Mouse (Mus musculus): ENCODE results near the gene Fis1. TPM values are rescaled to one million over a fixed set of nuclear protein-coding genes. Genes with fewer than 3 reads are reported as not detected.
A peak's percentile ranks its signal among the peaks of the same experiment; 100 is the strongest.

The Fis1 gene
- polyA plus RNA-seq, 1 experiment from 2014 or later: 285 TPM

DNA sequence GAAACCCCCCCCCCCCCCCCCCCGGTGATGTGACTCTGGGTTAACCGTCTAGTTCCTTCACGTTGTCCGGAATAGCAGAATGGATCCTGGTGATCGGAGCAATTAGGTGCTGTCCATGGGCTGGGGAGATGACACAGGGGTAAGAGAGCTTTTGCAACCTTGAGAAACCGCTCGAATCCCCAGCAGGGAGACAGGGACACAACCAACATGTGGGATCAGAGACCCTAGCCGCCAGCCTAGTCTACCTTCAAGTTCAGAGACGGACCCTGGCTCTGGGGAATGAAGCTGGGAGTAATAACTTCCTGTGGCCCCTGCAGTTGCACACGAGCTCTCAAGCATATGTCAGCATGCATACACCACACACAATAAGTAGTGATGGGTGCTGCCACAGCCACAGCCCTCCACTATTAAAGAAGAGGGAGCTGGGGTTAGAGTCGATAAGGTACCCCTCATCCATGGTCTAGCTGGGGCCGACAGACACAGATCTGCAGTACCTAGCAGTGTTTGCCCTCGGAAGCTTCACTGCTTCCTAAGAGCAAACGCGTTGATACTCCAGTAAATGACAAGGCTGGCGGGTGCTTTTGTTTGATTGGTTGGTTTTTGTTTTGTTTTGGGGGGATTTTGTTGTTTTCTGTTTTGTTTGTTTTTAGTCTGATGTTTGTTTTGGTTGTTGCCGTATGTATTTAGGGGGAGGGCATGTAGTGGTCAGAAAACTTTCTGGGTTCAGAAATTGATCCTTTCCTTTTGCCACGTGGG lies 33.4 kb upstream of the Fis1 start:
- Histone ChIP-seq H3K4me1 (ENCODE audit: control insufficient read depth, insufficient read depth, low read length) (peaks cover 5% of the 10 kb centered on the region), H3K9me3 (ENCODE audit: control insufficient read depth, low read length) (no peaks in the 10 kb centered on the region), H3K27me3 (ENCODE audit: control insufficient read depth, insufficient read depth, low read length) (no peaks in the 10 kb centered on the region), H3K9ac (ENCODE audit: low read length) (peak overlapping the region; percentile 9), H3K36me3 (ENCODE audit: control insufficient read depth, insufficient read depth, low read length) (no peaks in the 10 kb centered on the region), H3K27ac (ENCODE audit: low read depth, low read length) (no peak overlapping the region), H3K4me3 (ENCODE audit: low read depth, low read length) (peak overlapping the region; percentile 52), H3K4me2 (ENCODE audit: low read depth) (peak overlapping the region; percentile 82)
- WGBS: 24% methylated on average over 18 of the region's 18 CpGs
- no peak for DNase-seq (ENCODE audit: low spot score)
- ATAC-seq (ENCODE audit: insufficient read depth, low FRiP score, low TSS enrichment): no peak

GRCm38 (mm10) chr5:136922830-136923229 lies 30.2 kb upstream of the Fis1 start:
- Histone ChIP-seq H3K9me3 (ENCODE audit: control insufficient read depth, low read length) (no peaks in the 10 kb centered on the region), H3K27ac (ENCODE audit: low read depth, low read length) (no peak overlapping the region), H3K4me1 (ENCODE audit: control insufficient read depth, insufficient read depth, low read length) (peaks cover 5% of the 10 kb centered on the region), H3K9ac (ENCODE audit: low read length) (no peak overlapping the region), H3K27me3 (ENCODE audit: control insufficient read depth, insufficient read depth, low read length) (no peaks in the 10 kb centered on the region), H3K4me2 (ENCODE audit: low read depth) (no peak overlapping the region), H3K4me3 (ENCODE audit: low read depth, low read length) (no peak overlapping the region), H3K36me3 (ENCODE audit: control insufficient read depth, insufficient read depth, low read length) (no peaks in the 10 kb centered on the region)
- ATAC-seq (ENCODE audit: insufficient read depth, low FRiP score, low TSS enrichment): no peak
- no peak for DNase-seq (ENCODE audit: low spot score)
- WGBS: 87% methylated on average over 9 of the region's 9 CpGs

DNA sequence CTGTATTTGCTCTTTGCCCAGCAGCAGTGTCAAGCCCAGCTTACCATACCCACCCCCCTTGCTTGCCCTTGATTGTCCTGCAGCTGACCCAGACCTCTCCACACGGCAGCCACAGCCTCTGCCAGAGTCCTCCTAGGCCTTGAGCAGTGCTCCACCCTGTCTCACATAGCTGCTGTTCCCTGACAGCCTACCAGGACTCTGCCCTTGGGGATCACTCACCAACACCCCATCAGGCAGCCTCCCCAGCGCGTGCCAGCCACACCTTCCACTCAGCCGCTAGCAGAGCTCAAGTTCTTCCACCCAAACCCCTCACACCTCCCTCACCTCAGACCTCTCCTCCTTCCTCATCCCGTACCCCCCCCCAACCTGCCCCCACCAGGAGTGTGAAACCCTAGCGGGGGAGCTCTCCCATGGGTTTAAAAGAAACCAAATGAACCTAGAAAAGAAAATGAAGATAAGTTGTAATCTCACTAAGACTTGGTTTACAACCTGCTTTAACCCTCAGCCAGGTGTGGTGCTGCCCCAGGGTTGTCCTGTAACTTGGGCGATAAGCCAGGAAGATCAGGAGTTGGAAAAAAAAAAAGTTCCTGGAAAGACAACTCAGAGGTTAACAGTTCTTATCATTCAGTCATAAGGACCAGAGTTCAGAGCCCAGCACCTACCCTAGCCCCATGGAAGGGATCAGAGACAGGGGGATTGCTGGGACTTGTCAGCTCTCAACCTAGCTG lies 29.2 kb upstream of the Fis1 start:
- peaks cover 5% of the 10 kb centered on the region for H3K4me1 ChIP-seq (ENCODE audit: control insufficient read depth, insufficient read depth, low read length)
- no peak overlapping the region for H3K27ac ChIP-seq (ENCODE audit: low read depth, low read length)
- DNase-seq (ENCODE audit: low spot score) (no peak), ATAC-seq (ENCODE audit: insufficient read depth, low FRiP score, low TSS enrichment) (no peak)
- H3K4me2 ChIP-seq (ENCODE audit: low read depth): no peak overlapping the region
- no peaks in the 10 kb centered on the region for H3K9me3 ChIP-seq (ENCODE audit: control insufficient read depth, low read length)
- no peak overlapping the region for H3K4me3 ChIP-seq (ENCODE audit: low read depth, low read length)
- no peaks in the 10 kb centered on the region for H3K27me3 ChIP-seq (ENCODE audit: control insufficient read depth, insufficient read depth, low read length)
- H3K36me3 ChIP-seq (ENCODE audit: control insufficient read depth, insufficient read depth, low read length): no peaks in the 10 kb centered on the region
- WGBS: 76% methylated on average over 7 of the region's 7 CpGs
- H3K9ac ChIP-seq (ENCODE audit: low read length): no peak overlapping the region

GRCm38 (mm10) chr5:136929073-136929472 lies 24.0 kb upstream of the Fis1 start:
- H3K27ac ChIP-seq (ENCODE audit: low read depth, low read length): no peak overlapping the region
- no peak overlapping the region for H3K4me2 ChIP-seq (ENCODE audit: low read depth)
- peak; percentile 88 for DNase-seq (ENCODE audit: low spot score)
- ATAC-seq (ENCODE audit: insufficient read depth, low FRiP score, low TSS enrichment): peak; percentile 58; the same call in 1 of the 2 replicates
- H3K4me1 ChIP-seq (ENCODE audit: control insufficient read depth, insufficient read depth, low read length): no peaks in the 10 kb centered on the region
- H3K9ac ChIP-seq (ENCODE audit: low read length): peak overlapping the region; percentile 26; the same call in 1 of the 2 replicates
- H3K27me3 ChIP-seq (ENCODE audit: control insufficient read depth, insufficient read depth, low read length): no peaks in the 10 kb centered on the region
- H3K9me3 ChIP-seq (ENCODE audit: control insufficient read depth, low read length): no peaks in the 10 kb centered on the region
- no peaks in the 10 kb centered on the region for H3K36me3 ChIP-seq (ENCODE audit: control insufficient read depth, insufficient read depth, low read length)
- H3K4me3 ChIP-seq (ENCODE audit: low read depth, low read length): no peak overlapping the region
- WGBS: 23% methylated on average over 4 of the region's 4 CpGs

- Histone ChIP-seq H3K9me3 (ENCODE audit: control insufficient read depth, low read length) (no peaks in the 10 kb centered on the region), H3K4me3 (ENCODE audit: low read depth, low read length) (no peak overlapping the region), H3K4me2 (ENCODE audit: low read depth) (no peak overlapping the region), H3K9ac (ENCODE audit: low read length) (no peak overlapping the region), H3K4me1 (ENCODE audit: control insufficient read depth, insufficient read depth, low read length) (no peaks in the 10 kb centered on the region), H3K36me3 (ENCODE audit: control insufficient read depth, insufficient read depth, low read length) (no peaks in the 10 kb centered on the region), H3K27ac (ENCODE audit: low read depth, low read length) (no peak overlapping the region), H3K27me3 (ENCODE audit: control insufficient read depth, insufficient read depth, low read length) (no peaks in the 10 kb centered on the region)
- WGBS: 78% methylated on average over 14 of the region's 14 CpGs
- no peak for ATAC-seq (ENCODE audit: insufficient read depth, low FRiP score, low TSS enrichment)
- no peak for DNase-seq (ENCODE audit: low spot score)
These were observed 21.2 kb upstream of the Fis1 start for GRCm38 (mm10) chr5:136931896-136932295.

DNA sequence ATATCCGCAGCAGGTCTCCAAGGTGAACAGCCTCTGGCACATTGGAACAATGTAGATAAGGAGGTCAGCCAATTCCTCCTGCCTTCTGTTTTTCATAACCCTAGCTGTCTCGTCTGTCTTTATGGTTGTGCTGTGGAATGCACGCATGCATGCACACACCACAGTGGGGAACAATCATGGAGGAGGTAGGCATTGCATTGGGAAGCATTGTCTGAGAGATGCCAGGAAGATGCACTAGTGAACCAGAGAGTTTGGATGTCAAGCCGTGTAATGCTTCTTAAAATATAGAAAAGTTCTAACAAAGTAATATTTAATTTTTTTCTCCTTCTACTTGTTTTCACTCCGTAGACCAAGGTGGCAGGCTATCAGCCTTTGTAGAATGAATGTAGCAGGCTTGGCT lies 20.1 kb upstream of the Fis1 start:
- Histone ChIP-seq H3K27ac (ENCODE audit: low read depth, low read length) (no peak overlapping the region), H3K27me3 (ENCODE audit: control insufficient read depth, insufficient read depth, low read length) (no peaks in the 10 kb centered on the region), H3K36me3 (ENCODE audit: control insufficient read depth, insufficient read depth, low read length) (no peaks in the 10 kb centered on the region), H3K4me2 (ENCODE audit: low read depth) (no peak overlapping the region), H3K4me1 (ENCODE audit: control insufficient read depth, insufficient read depth, low read length) (no peaks in the 10 kb centered on the region), H3K9me3 (ENCODE audit: control insufficient read depth, low read length) (no peaks in the 10 kb centered on the region), H3K9ac (ENCODE audit: low read length) (no peak overlapping the region), H3K4me3 (ENCODE audit: low read depth, low read length) (no peak overlapping the region)
- ATAC-seq (ENCODE audit: insufficient read depth, low FRiP score, low TSS enrichment) (no peak), DNase-seq (ENCODE audit: low spot score) (no peak)
- 87% methylated on average over 5 of the region's 5 CpGs for WGBS

GRCm38 (mm10) chr5:136933930-136934329 lies 19.1 kb upstream of the Fis1 start:
- Histone ChIP-seq H3K4me2 (ENCODE audit: low read depth) (no peak overlapping the region), H3K36me3 (ENCODE audit: control insufficient read depth, insufficient read depth, low read length) (no peaks in the 10 kb centered on the region), H3K27ac (ENCODE audit: low read depth, low read length) (no peak overlapping the region), H3K9me3 (ENCODE audit: control insufficient read depth, low read length) (no peaks in the 10 kb centered on the region), H3K9ac (ENCODE audit: low read length) (no peak overlapping the region), H3K4me1 (ENCODE audit: control insufficient read depth, insufficient read depth, low read length) (no peaks in the 10 kb centered on the region), H3K4me3 (ENCODE audit: low read depth, low read length) (no peak overlapping the region), H3K27me3 (ENCODE audit: control insufficient read depth, insufficient read depth, low read length) (no peaks in the 10 kb centered on the region)
- 89% methylated on average over 6 of the region's 6 CpGs for WGBS
- DNase-seq (ENCODE audit: low spot score) (no peak), ATAC-seq (ENCODE audit: insufficient read depth, low FRiP score, low TSS enrichment) (no peak)

GRCm38 (mm10) chr5:136935905-136936695 lies 17.0 kb upstream of the Fis1 start:
- Histone ChIP-seq H3K36me3 (ENCODE audit: control insufficient read depth, insufficient read depth, low read length) (no peaks in the 10 kb centered on the region), H3K9ac (ENCODE audit: low read length) (no peak overlapping the region), H3K4me3 (ENCODE audit: low read depth, low read length) (no peak overlapping the region), H3K27ac (ENCODE audit: low read depth, low read length) (no peak overlapping the region), H3K4me2 (ENCODE audit: low read depth) (no peak overlapping the region), H3K9me3 (ENCODE audit: control insufficient read depth, low read length) (no peaks in the 10 kb centered on the region), H3K27me3 (ENCODE audit: control insufficient read depth, insufficient read depth, low read length) (no peaks in the 10 kb centered on the region), H3K4me1 (ENCODE audit: control insufficient read depth, insufficient read depth, low read length) (no peaks in the 10 kb centered on the region)
- ATAC-seq (ENCODE audit: insufficient read depth, low FRiP score, low TSS enrichment): no peak
- WGBS: 67% methylated on average over 7 of the region's 7 CpGs
- no peak for DNase-seq (ENCODE audit: low spot score)
